Mouse (Mus musculus) frontal cortex, postnatal 14 days (tissue): ENCODE results near the gene Nes.

Source experiments
- DNase-seq, 2 experiments: peaks; one replicate each; pipeline ENCODE4 v3.0.0; 2022; ENCODE audit warnings: low spot score in 2 of 2

Gene Nes

DNA sequence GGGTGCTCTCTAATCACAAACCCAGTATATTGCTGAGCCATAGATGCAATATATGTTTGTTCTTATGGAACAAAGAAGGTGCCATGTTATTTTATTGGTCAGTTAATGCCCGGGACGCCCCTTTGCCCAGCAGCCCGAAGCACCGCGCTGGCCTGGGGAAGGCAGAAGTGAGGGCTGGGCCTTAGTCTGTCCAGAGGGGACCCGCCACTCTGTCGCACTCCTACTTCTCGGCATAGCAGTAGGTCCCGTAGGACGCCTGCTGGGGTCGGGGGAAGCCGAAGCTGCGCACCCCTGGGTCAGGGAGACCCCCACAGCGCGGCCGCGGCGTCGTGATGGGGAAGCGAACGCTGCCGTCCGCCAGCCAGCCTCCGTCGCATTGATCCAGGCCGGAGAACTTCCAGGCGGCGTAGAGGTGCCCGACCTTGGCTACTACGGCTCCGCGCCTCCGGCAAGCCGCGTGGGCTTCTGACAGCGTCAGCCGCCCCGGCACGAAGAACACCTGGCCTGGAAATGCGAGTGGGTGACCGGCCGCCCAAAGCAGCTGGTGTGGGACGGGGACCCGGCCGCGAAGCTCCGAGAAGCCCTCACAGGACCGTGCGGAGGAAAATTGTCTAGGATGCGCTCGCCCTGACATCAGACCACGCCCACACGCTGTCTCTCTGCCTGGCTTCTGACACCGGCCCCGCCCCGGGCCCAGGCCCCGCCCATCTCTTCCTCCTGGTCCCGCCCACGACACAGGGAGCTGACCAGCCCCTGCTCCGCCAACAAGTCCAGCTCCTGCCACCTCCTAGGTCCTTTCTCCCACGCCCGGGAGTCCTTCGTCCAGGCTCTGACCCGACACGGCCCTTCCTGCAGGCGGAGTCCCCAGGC is 51.7 kb downstream of the Nes start:
- DNase-seq: peak in 1 of 2 experiments; percentile 59

DNA sequence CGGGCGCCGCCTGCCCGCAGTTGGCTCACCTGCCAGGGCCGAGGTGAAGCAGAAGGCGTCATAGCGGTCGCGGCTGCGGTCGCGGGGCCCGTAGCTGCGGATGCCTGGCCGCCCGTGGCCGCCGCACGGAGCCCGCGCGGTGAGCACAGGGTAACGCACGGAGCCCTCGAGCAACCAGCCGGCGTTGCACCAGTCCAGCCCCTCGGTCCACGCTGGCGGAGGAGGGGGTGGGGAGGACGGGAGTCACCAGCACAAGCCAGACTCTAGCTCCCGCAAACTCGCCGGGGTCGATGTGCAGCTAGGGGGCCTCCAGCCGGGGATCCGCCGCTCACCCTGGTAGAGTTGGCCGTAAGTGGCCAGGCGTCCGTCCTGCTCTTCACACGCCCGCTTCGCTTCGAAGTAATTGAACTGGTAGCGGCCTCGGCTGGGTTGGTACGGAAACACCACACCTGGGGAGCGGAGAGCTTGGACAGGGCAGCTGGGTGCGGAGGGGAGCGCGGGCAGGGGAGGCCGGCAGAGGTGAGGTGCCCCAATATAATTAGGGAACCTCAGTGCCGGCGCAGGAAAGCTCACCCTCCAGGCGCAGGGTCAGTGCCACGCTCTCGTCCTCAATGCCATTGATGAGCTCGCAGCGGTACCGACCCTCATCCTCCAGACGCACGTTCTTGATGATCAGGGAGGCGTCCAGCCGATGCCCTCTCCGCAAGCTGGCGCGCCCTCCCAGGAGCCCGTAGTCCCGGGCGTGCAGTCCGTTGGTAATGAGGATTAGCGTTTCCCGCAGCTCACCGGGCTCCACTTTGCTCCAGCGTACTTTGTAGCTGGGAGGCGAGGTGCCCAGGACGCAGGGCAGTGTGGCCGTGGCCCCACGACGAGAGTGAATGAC is 52.6 kb downstream of the Nes start:
- no peak for DNase-seq

DNA sequence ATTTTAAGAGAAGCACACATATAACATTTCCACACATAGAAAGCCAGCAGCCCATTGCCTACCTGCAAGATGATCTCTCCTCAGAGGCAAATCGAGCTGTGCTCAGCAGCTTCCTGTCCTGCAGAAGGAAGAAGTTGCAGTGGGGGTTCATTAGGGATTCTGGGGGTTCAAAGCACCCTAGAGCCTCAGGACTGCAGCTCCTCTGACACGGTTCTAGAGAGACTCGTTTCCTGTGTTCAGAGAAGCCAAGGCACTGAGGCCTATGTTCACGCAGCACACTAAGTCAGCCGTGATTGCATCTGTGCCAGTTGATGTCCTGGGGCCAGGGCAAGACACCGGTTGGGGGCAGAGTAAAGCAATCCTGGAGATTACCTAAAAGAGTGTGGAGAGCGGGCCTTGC is 55.9 kb downstream of the Nes start:
- DNase-seq: no peak

DNA sequence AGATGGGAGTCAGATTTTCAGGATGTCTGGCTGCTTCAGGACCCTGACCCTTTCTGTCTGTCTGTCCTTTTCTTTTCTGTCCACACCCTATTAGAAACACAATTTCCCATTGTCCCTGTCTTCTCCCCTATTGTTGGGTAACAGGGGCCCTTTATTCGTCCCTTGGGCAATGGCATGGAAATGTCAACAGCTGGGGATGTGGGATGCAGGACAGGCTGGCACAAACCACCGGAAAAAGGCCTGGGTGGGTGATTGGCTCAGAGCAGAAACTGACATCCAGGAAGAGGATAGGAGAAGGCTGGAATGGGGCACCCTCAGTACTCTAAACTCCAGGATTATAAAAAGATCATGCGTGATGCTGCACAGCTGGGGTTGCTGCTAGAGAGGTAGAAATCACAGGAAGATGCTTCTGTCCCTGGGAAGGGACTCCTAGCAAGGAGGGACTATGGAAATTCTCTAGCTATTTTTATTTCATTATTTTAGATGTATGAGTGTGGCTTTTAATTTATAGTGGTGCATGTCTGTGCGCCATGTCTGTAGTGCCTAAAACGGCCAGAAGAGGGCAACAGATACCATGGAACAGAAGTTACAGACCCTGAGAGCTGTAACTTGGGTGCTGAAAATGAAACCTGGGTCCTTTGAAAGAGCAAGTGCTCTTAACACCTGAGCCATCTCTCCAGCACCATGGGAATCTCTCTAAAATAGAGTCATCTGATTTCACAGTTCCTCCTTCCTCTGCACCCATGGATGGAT is 56.7 kb downstream of the Nes start, which contains the start of gene Hapln2:
TSS of gene Hapln2 (minus strand) at position 150 of the 753 bp plus-strand sequence.
- no peak for DNase-seq
